Mouse (Mus musculus): Measurements from ENCODE around the gene Dpy19l3.

Gene Dpy19l3

DNA sequence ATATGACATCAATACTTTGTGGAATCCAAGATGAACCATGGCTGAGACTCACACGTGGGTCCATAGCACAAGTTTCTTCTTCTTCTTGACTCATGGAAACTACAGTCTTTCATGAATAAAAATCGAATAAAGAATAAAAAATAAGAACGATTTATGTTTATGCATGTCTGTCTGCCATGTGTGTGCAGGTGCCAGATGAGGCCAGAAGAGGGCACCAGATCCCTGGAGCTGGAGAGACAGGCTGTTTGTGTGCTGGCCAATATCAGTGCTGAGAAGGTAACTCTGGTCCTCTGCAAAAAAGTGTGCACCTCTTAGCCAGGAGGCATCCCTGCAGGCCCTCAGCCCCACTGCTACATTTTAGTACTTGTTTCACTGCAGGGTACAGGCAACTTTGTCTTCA is 72.7 kb downstream of the Dpy19l3 start:
- POLR2A ChIA-PET, result interaction anchor here in 2 of 4 experiments (0.7 to 1.6 kb wide), 3 partner anchors 15 to 73 kb away, joined by 3 to 5 read pairs (median 3); partner anchors contain the start of gene Dpy19l3 (in 1 of the 2)

DNA sequence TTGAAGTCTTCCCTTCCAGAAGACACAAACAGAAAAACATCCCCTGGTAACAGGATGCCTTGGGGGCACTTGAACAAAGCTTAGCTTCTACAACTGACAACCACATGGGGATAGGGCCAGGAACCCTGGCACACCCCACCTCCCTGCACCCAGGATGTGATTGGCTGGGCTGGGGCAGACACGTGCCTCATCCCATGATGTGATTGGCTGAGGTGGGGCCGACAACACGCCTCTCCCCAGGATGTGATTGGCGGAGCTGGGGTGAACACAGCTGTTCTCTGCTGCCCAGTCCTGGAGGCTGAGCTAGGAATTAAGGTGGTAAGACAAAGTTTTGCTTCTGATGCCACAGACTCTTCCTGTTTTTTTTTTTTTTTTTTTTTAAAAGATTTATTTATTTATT is 75.3 kb downstream of the Dpy19l3 start:
- CTCF ChIA-PET, result interaction anchor here in 3 of 4 experiments (0.6 to 1.2 kb wide), 5 partner anchors 8 to 179 kb away, joined by 3 to 4 read pairs (median 3); partner anchors contain the start of gene Rgs9bp (in 1 of the 3)

More for the DNA sequence above, 72.7 kb downstream of the Dpy19l3 start:
- CTCF ChIA-PET, result interaction anchor here (0.6 to 2.2 kb wide), 16 partner anchors 10 to 422 kb away, joined by 3 to 10 read pairs (median 3); no protein-coding TSS in a partner anchor

DNA sequence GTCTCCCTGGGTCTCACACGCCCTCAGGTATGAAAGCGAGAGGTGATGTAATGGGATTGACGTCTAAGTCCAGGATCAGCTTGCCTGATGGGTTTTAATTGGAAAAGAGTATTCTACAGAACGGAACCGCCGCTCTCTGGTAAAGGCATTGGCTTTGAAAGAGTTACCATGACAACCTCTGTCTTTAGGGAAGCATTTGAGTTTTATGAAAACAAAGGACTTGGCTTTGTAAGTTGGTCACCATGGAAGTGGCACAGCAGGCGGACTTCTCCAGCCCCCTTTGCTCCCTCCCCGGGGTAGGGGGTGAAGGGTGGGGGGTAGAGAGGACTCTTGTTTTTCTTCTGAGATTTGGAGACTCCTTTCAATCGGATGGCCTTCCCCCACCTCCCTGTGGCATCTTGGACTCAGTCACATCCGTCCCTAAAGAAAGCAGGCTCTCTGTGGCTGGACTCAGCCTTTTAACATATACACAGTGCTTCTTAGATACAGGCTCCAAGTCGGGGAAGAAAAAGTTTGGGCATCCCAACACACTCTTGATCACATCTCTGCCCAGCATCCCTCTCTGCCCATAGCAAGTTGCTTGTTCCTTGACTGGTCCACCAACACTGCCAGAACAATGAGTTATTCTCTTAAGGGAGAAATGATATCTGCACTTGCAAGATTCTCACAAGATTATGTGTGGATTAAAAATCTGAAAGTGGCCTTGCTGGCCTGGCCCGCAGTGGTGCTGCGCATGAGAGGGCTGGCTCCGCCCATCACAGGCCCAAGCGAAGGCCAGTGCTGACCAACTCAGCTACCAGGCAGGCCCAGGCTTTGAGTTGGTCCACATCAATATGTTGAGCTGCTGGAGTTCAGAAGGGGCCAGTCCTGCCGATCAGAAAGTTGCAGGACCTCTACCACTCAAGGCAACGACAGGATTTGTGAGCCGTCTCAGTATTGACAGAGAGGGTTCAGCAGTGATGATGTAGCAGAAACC is 85.9 kb downstream of the Dpy19l3 start:
- CTCF ChIA-PET, result interaction anchor here in 1 of 4 experiments (2.7 kb wide), 1 partner anchor 9 kb away, joined by 8 read pairs; no protein-coding TSS in a partner anchor

More for the DNA sequence above, 75.3 kb downstream of the Dpy19l3 start:
- POLR2A ChIA-PET, result interaction anchor here in 2 of 4 experiments (0.6 to 2.1 kb wide), 5 partner anchors 7 to 623 kb away, joined by 3 to 4 read pairs (median 3); partner anchors contain the start of gene Cebpg (in 1 of the 2)

DNA sequence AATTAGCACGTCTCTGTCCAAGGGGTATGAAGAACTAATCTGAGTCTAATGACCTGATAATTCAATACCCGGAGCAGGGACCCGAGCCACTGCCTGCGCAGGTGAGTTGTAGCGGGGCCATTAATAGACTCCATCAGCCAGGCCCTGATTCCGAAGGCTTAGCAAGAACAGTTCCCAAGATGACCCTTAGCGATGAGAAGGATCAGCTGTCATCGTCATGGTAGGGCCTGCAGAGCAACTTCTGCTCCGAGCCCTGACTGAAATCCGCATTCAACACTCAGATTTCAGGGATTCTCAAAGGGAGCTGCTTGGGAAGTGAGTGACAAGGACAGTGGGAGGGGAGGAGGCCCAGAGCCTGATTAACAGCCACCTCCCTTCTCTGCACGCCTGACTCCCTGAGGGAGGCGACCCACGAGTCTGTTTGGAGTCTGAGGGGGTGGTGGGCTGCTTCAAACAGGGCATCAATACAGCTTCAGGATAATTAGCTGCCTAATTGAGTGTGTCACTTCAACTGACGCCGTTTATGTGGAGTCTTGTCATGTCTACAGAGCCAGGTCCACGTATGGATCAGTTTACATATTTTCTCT is 90.4 kb downstream of the Dpy19l3 start:
- CTCF ChIA-PET, result interaction anchor here in 2 of 4 experiments (0.5 to 1.0 kb wide), 3 partner anchors 45 to 333 kb away, joined by 3 to 4 read pairs (median 4); no protein-coding TSS in a partner anchor
- POLR2A ChIA-PET, result interaction anchor here in 3 of 4 experiments (0.6 to 1.2 kb wide), 3 partner anchors 15 to 211 kb away, joined by 3 read pairs; no protein-coding TSS in a partner anchor

More for the DNA sequence above, 85.9 kb downstream of the Dpy19l3 start:
- POLR2A ChIA-PET, result interaction anchor here in 3 of 4 experiments (0.5 to 1.0 kb wide), 3 partner anchors 9 to 588 kb away, joined by 3 to 8 read pairs (median 3); no protein-coding TSS in a partner anchor

DNA sequence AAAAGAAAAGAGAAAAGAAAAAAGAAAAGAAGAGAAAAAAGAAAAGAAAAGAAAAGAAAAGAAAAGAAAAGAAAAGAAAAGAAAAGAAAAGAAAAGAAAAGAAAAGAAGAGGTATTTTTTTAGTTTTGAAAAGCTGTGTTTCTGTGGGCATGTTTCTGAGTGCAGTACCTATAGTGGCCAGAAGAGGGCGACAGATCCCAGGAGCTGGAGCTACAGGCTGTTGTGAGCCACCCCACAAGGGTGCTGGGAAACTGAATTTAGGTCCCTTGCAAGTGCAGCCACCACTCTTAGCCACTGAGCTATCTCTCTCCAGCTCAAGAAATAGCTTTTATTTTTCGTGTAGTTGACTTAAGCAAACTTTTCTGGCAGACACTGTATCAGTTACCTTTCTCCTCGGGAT is 95.1 kb downstream of the Dpy19l3 start:
- ChIA-PET POLR2A (interaction anchor here (0.7 to 2.9 kb wide), 20 partner anchors 8 to 287 kb away, joined by 3 to 13 read pairs (median 3); partner anchors contain the start of gene Dpy19l3 (in 2 of the 4)), CTCF (interaction anchor here (0.5 to 2.9 kb wide), 86 partner anchors 8 to 1816 kb away, joined by 3 to 24 read pairs (median 5); partner anchors contain the start of genes Dpy19l3 (in 2 of the 4), Rgs9bp (in 2 of the 4) and Rhpn2 (in 1 of the 4))

DNA sequence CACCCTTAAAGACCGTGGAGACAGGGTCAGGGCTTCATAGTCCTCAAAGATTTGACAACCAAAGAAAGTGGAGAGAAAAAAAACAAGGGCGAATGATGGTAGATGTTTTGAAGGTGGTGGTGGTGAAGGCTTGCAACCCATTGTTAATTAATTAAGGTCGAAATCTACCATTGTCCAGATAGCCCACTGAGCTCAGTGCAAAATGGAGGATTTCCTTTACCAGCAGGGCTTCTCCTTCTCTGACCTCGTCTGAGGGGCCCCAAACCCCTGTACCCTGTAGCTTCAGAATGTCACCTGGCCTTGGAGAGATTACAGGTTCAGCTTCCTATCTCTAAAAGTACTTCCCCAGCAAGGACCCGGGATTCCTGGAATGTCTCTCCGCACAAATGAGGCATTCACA is 96.4 kb downstream of the Dpy19l3 start:
- POLR2A ChIA-PET, result interaction anchor here in 2 of 4 experiments (1.1 to 2.9 kb wide), 7 partner anchors 9 to 30 kb away, joined by 3 to 13 read pairs (median 3); no protein-coding TSS in a partner anchor
- CTCF ChIA-PET, result interaction anchor here (0.5 to 2.9 kb wide), 12 partner anchors 24 to 324 kb away, joined by 3 to 24 read pairs (median 6); partner anchors contain the start of genes Dpy19l3 (in 1 of the 4) and Rhpn2 (in 1 of the 4)

DNA sequence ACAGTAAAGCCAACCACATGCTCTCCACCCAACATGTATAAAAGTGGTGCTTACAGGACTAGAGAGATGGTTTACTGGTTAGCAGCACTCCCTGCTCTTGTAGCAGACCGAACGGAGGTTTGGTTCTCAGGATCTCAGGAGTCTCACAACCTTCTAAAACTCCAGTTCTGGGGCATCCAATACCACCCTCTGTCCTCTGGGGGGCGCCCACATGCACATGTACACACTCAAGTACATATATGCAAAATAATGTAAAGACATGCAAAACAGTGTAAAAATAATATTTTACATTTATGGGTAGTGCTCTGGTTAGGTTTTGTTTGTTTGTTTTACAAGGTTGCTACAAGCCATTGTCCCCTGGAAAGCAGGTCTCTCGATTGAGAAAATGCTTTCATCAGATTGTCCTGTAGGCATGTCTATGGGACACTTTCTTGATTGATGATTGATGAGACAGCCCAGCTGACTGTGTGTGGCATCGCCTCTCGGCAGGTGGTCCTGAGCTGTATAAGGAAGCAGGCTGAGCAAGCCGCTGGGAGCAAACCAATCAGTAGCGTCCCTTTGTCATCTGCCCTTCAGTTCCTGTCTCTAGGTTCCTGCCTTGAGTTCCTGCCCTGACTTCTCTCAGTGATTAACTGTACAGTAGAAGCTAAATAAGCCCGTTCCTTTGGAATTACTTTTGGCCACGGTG is 102.5 kb downstream of the Dpy19l3 start:
- POLR2A ChIA-PET, result interaction anchor here in 3 of 4 experiments (0.5 to 2.0 kb wide), 17 partner anchors 8 to 382 kb away, joined by 3 to 11 read pairs (median 4); partner anchors contain the start of genes Rhpn2 (in 2 of the 3), Ankrd27 (in 1 of the 3), Cep89 (in 1 of the 3) and Dpy19l3 (in 1 of the 3)

DNA sequence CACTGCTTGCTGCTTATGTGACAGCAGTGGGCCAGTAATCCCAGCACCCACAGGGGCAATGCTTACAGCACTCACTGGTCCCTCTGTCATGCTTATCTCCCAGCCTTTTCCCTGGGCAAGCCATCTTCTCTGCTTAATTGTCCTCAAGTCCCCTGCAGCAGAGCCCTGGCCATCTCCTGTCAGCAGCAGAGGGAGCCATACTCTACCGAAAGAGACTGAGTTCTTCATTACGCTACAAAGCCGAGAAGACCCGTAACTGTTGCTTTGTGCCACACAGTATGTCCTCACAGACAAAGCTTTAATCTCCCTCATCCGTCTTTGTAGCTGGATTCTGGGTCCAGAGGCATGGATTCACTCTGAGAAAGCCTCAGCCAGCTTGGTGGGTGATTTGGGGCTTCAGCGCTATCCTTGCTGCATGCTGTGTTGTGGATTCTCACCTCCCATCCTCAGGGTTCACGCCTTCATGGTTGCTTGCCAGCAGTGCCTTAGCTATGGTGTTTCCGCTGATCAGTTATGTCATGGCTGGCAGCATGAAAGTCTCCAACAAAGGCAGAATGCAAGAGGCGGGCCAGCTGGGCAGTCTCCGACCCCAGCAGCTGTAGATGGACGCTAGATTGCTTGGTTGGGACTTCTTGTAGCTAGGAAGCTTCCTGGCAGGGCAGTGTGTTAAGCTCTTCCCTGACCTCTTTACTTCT is 103.4 kb downstream of the Dpy19l3 start:
- CTCF ChIA-PET, result interaction anchor here in 3 of 4 experiments (0.6 to 2.8 kb wide), 12 partner anchors 8 to 220 kb away, joined by 3 to 17 read pairs (median 4); partner anchors contain the start of gene Dpy19l3 (in 1 of the 3)
- POLR2A ChIA-PET, result interaction anchor here in 3 of 4 experiments (0.5 to 2.0 kb wide), 21 partner anchors 9 to 381 kb away, joined by 3 to 11 read pairs (median 4); partner anchors contain the start of genes Dpy19l3 (in 2 of the 3), Rhpn2 (in 2 of the 3), Ankrd27 (in 1 of the 3) and Cep89 (in 1 of the 3)

More for the DNA sequence above, 102.5 kb downstream of the Dpy19l3 start:
- CTCF ChIA-PET, result interaction anchor here in 3 of 4 experiments (0.7 to 2.8 kb wide), 9 partner anchors 7 to 103 kb away, joined by 3 to 17 read pairs (median 4); partner anchors contain the start of gene Dpy19l3 (in 1 of the 3)

DNA sequence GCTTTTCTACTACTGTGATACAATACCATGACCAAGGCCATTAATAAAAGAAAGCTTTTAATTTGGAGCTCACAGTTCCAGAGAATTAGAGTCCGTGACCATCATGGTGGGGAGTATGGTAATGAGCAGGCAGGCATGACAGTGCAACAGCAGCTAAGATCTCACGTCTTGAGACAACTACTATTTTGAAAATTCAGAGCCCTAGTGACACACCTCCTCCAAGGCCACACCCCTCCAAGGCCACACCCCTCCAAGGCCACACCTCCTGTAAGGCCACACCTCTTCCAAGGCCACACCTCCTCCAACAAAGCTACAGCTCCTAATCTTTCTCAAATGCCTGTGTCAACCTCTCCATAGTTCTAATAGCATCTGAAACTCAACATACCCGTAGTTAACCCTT is 105.2 kb downstream of the Dpy19l3 start:
- CTCF ChIA-PET, result interaction anchor here (0.7 to 2.8 kb wide), 9 partner anchors 10 to 111 kb away, joined by 3 to 17 read pairs (median 6); partner anchors contain the start of genes Ankrd27 (in 1 of the 4), Dpy19l3 (in 1 of the 4) and Rgs9bp (in 1 of the 4)
- POLR2A ChIA-PET, result interaction anchor here in 3 of 4 experiments (0.6 to 1.8 kb wide), 11 partner anchors 9 to 252 kb away, joined by 3 to 13 read pairs (median 3); partner anchors contain the start of genes Ankrd27 (in 3 of the 3), Cep89 (in 1 of the 3), Faap24 (in 1 of the 3) and Rgs9bp (in 1 of the 3)

DNA sequence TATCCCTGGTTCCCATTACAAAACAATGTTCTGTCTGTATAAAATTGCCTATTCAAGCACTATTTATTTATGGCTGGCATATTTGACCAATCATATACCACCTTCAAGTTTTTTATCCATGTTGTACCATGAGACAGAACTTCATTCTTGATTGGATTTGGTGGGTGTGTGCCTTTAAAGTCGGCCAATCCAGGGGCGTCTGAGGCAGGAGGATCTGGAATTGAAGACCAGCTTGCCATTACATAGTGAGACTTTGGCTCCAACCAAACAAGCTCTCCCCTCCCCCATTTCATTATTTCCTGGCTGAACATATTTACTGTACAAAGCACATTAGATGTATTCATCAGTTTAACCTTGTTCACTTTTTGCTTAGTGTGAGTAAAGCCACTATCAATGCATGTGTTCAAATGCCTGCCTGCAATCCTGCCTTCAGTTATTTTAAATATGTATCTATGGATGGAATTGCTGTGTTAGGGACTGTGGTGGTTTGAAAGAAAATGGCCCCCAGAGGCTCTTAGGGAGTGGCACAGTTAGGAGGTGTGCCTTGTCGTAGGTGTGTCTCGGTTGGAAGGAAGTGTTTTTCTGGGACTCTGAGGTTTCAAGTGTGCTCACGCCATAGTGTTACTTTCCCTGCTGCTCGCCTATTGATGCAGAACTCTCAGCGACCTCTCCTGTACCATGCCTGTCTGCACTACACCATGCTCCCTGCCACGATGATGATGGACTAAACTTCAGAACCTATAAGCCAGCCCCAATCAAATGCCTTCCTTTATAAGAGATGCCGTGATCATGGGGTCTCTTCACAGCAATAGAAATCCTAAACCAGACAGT is 105.8 kb downstream of the Dpy19l3 start:
- POLR2A ChIA-PET, result interaction anchor here in 3 of 4 experiments (0.6 to 1.8 kb wide), 11 partner anchors 10 to 113 kb away, joined by 3 to 13 read pairs (median 3); partner anchors contain the start of genes Ankrd27 (in 3 of the 3) and Rgs9bp (in 1 of the 3)
- CTCF ChIA-PET, result interaction anchor here in 3 of 4 experiments (0.7 to 1.5 kb wide), 8 partner anchors 11 to 111 kb away, joined by 3 to 11 read pairs (median 5); partner anchors contain the start of genes Ankrd27 (in 1 of the 3), Dpy19l3 (in 1 of the 3) and Rgs9bp (in 1 of the 3)

DNA sequence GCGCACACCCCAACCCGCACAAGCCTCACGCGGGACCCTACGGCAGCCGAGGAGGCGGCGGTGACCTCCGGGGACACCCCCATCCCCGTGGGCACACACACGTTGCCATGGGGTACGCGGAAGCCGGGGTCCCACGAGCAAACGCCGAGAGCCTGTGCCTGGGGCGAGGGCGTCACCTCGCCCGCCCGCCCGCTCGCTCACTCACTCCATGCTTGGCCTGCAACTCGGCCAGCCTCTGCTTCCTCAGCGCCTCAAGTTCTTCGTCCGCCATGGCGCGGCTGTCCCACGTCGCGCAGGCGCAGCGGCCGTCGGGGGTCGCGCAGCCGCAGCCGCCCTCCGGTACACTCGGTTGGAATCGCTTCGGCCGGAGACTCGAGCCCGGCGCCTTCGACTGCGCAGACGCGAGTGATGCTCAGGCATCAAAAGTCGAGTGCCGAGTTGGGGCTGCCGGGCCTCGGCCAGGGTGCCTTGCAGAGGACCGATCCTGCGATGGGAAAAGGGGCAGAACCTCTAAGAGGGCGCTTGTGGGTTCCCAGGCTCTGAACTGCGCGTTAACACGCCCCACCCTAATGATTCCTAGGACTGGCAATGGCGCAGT is 107.1 kb downstream of the Dpy19l3 start, which contains the start of gene Pdcd5:
TSS of gene Pdcd5 (minus strand) at position 421 of the 598 bp plus-strand sequence.
- POLR2A ChIA-PET, result no interaction called here

DNA sequence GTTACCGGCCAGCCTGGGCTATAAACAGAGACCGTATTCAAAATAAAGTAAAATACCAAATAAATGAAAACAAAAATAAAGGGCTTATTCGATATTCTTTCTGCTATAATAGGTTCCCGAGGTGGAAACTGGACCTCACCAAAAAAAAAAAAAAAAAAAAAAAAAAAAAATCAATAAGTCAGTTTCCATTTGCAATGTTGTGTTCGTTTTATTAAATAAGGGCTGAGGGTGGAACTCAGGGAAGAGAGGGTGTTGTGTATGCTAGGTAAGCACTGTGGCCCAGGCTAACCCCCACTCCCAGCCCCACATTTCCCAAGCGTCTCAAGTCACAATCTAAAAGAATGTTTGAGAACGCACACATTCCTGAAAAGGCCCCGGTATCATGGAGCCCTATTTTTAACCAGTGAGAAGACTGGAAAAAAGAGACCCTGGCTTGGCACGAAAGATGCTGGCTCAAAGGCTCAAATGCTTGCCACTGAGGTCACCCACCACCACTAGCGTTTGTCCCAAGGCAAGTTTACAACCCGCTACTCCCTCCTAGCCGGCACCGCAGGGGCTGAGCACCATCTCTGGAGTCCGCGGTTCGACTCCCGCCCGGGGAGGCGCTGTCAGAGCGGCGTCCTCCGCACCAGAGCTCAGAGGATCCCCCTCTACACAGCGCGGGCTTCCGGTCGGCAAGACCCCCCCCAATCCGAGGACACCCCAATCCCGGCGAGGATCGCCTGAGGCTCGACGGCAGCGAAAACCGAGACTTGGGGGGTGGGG is 107.8 kb downstream of the Dpy19l3 start:
- ChIA-PET POLR2A (interaction anchor here in 1 of 4 experiments (0.6 to 1.3 kb wide), 2 partner anchors 26 to 109 kb away, joined by 3 to 4 read pairs; no protein-coding TSS in a partner anchor), CTCF (no interaction called here)

More for the DNA sequence above, 107.1 kb downstream of the Dpy19l3 start, which contains the start of gene Pdcd5:
- CTCF ChIA-PET, result no interaction called here

DNA sequence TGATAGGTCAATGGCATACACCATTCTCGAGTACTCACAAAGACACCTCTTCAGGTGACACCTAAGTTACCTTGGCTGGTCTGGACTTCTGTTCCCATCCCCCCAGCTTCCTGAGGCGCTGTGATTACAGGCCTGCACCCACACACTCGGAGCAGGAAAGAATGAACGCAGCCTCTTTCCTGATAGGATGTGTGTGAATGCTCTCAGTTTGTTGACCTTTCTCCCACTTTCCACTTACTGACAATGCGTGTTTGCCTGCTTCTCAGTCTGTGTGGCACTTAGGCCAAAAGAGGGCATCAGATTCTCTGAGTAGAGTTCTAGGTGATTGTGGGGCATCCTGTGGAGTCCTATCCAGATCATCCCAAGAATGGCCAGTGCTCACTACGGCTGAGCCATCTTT is 114.2 kb downstream of the Dpy19l3 start:
- ChIA-PET POLR2A (no interaction called here), CTCF (interaction anchor here in 2 of 4 experiments (0.6 to 1.0 kb wide), 2 partner anchors 52 to 192 kb away, joined by 3 to 6 read pairs; no protein-coding TSS in a partner anchor)

DNA sequence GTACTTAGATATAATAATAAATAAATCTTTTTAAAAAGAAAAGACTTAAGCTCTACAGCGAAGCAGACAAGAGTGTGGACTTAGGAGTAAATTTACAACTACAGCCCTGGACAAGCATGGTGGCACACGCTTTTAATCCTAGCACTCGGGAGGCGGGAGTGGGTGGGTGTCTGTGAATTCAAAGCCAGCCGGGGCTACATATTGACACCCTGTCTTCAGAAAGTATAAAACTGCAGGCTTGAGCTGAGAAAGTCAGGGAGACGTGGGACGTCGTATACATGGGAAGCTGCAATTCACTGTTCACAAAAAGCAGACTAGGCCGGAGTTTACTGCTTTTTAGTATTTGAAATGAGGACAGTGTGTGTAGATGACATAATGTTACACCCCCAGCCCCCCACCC is 117.4 kb downstream of the Dpy19l3 start:
- CTCF ChIA-PET, result interaction anchor here in 2 of 4 experiments (0.6 to 1.3 kb wide), 5 partner anchors 8 to 91 kb away, joined by 3 to 6 read pairs (median 3); no protein-coding TSS in a partner anchor
- POLR2A ChIA-PET, result interaction anchor here in 2 of 4 experiments (0.6 to 1.2 kb wide), 6 partner anchors 14 to 378 kb away, joined by 3 to 4 read pairs (median 4); no protein-coding TSS in a partner anchor

All from embryonic stem cell, embryonic (primary cell).